Mouse (Mus musculus): ENCODE data around the gene Rgs17.

GRCm38 (mm10) chr10:5805731-5806307 lies 116.4 kb downstream of the Rgs17 start:
- TF ChIP-seq CTCF (IDR thresholded peaks at IDR 0.05; ENCODE audit: extremely low read depth, insufficient read length, insufficient replicate concordance, low read depth, low read length) (no peak), POLR2A (IDR thresholded peaks at IDR 0.05; ENCODE audit: low read depth, low read length) (peak; percentile 74; the same call in 1 of the 2 replicates)
